Mouse (Mus musculus): ENCODE measurements around the gene Ptpn7.

- TF ChIP-seq CTCF (conservative IDR thresholded peaks at IDR 0.05 in 1 of 2, IDR thresholded peaks at IDR 0.05 in 1 of 2; ENCODE audit: low read depth in 2 of 2, low read length in 2 of 2) (peak in 1 of 2 experiments; percentile 63; a peak in 2 of 4 replicates), POLR2A (IDR thresholded peaks at IDR 0.05; ENCODE audit: low read depth, low read length) (no peak), EP300 (IDR thresholded peaks at IDR 0.05; ENCODE audit: low read length) (no peak), RCOR1 (conservative IDR thresholded peaks at IDR 0.05; ENCODE audit: low read depth, low read length) (no peak), MYC (IDR thresholded peaks at IDR 0.05; ENCODE audit: low read depth, low read length) (no peak), CHD2 (IDR thresholded peaks at IDR 0.05; ENCODE audit: low read length) (no peak), BHLHE40 (IDR thresholded peaks at IDR 0.05; ENCODE audit: low read depth, low read length) (no peak), ZNF384 (IDR thresholded peaks at IDR 0.05; ENCODE audit: low read depth, low read length) (no peak), NRF1 (IDR thresholded peaks at IDR 0.05; ENCODE audit: low read depth, low read length) (no peak), MAFK (IDR thresholded peaks at IDR 0.05; ENCODE audit: insufficient replicate concordance, low read length) (no peak), MAZ (IDR thresholded peaks at IDR 0.05; ENCODE audit: low read depth, low read length) (no peak)
These were observed 37.8 kb upstream of the Ptpn7 start for GRCm38 (mm10) chr1:135094723-135095122.

Data from CH12.LX (cell line).